Mouse (Mus musculus): Measurements from ENCODE around the gene Ankrd13a.

GRCm38 (mm10) chr5:114807063-114807462 is 32.6 kb downstream of the Ankrd13a start:
- TF ChIP-seq GATA1 (IDR thresholded peaks at IDR 0.05; ENCODE audit: borderline replicate concordance, low read length) (no peak), FLI1 (IDR thresholded peaks at IDR 0.05; ENCODE audit: low read length) (no peak)
